ENCODE assay signal across 8 mouse cellular contexts in the genomic region with DNA sequence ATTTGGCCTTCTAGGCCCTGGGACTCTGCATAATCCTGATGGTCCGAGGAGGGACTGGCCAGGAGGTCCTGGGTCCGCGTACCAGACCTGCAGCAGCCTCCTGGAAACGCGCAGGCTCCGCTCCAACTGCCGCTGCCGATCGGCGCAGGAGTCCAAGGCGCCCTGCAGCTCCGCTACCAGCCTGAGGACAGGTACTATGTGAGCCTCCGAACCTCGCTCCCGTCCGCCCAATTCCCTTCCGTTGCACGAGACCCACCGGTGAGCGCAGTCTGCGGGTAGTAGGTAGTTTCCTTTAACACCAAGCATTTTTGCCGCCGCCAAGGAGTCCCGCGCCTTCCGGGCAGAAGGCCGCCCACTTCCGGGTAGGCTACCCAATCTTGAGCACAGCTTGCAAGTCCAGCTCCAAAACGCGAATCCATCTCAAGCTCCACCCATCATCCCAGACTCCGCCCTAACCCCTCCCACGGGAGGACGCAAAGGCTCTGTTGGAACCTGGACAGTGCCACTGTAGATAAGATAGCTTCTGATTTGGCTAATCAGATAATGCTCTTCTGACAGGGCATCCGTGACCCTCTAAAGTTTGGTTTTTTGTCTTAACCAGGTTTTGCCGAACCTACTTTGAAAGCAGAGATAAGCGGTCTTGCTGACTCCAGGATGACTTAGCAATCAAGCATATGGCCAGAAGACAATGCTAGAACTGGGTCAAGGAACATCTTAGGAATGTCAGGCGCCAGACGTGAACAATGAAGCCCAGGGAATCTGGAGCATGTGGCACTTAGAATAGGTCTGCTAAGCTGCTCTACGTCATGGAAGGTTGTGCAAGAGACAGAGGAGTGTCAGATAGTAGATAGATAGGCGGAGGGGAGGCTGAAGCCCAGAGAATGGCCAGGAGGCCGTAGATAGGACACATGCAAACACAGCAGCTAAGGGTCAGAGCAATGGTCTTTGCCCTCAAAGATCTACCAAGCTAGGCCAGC. TPM values are rescaled to one million over a fixed set of nuclear protein-coding genes. Genes with fewer than 3 reads are reported as not detected.
DNase-seq lines count a peak whose midpoint lies in the region; ATAC-seq lines count a peak whose summit lies in the region.

Gene Tedc2, minus strand, starts transcription at position 417 of the 977 bp plus-strand sequence.

- H3K9me3 ChIP-seq in hindbrain, embryonic 14.5 days (ENCODE audit: control insufficient read depth, low read length) = no peaks in the 10 kb centered on the region

- 6% methylated on average over 41 of the region's 41 CpGs for WGBS in hindbrain, embryonic 14.5 days

- peaks cover 11% of the 10 kb centered on the region for H3K4me1 ChIP-seq in hindbrain, embryonic 14.5 days (replicated peaks; ENCODE audit: control insufficient read depth, insufficient read depth, low read length)

- H3K4me3 ChIP-seq in hindbrain, embryonic 14.5 days (replicated peaks; ENCODE audit: low read length) = peak within 1 kb of the TSS; percentile 68

- peak; percentile 91 for DNase-seq in T-cell, adult 2 months (ENCODE audit: low spot score)
- peak; percentile 91 to 94 for DNase-seq in cerebellum, postnatal 25 days
- peak; percentile 78 to 82 for DNase-seq in frontal cortex, postnatal 25 days (ENCODE audit: low spot score in 2 of 2)
- peak; percentile 89 for DNase-seq in hindbrain, embryonic 14.5 days (ENCODE audit: low spot score)
- DNase-seq in layer of hippocampus, postnatal 36 days = peak; percentile 91
- DNase-seq in lung, postnatal 25 days (ENCODE audit: low spot score) = peak; percentile 97
- DNase-seq in retina, adult 2 months (ENCODE audit: low read depth, low spot score) = peak; percentile 77
- peak; percentile 92 for DNase-seq in thymus, postnatal 25 days

- peak within 1 kb of the TSS; percentile 30; the same call in 1 of the 2 replicates for H3K27ac ChIP-seq in hindbrain, embryonic 14.5 days

- ATAC-seq in hindbrain, embryonic 14.5 days (ENCODE audit: low FRiP score) = peak; percentile 93

- H3K9ac ChIP-seq in hindbrain, embryonic 14.5 days = peak within 1 kb of the TSS; percentile 76

- peaks cover 41% of the 10 kb centered on the region for H3K36me3 ChIP-seq in hindbrain, embryonic 14.5 days (replicated peaks; ENCODE audit: control insufficient read depth, insufficient read depth)

- no peaks in the 10 kb centered on the region for H3K27me3 ChIP-seq in hindbrain, embryonic 14.5 days (ENCODE audit: control insufficient read depth, insufficient read depth, low read length)

- H3K4me2 ChIP-seq in hindbrain, embryonic 14.5 days (replicated peaks) = peak within 1 kb of the TSS; percentile 78

RNA-seq across cellular contexts. Expression of gene Tedc2, which starts in this region (rescaled TPM):
- polyA plus RNA-seq in hindbrain, embryonic 14.5 days (2014; fragmentation: Nextera tagmentation; extraction: Ambion mirVana) = 8.2 and 10.1 TPM in 2 replicates
- 1 to 10 TPM; 8.3 to 9.3 TPM for total RNA-seq in layer of hippocampus, postnatal 36 days (2021)

Comparison
In these comparisons a context has a peak if more than half of its experiments do, and no peak if none do; other contexts are left out.
1. Peak in every context shown above with its lines: DNase-seq, ATAC-seq, H3K4me3 ChIP-seq and H3K27ac ChIP-seq.